Mouse (Mus musculus): ENCODE data around the gene Slc52a3.

Gene Slc52a3

GRCm38 (mm10) chr2:151996229-151997189, at the start of gene Slc52a3:
Slc52a3 (plus strand) TSS chr2:151996511.
- in situ Hi-C loops (cut with MboI, MseI) = loop anchor here (5.0 to 25.0 kb wide), 2 partner anchors 54 to 1684 kb away; partner anchors contain the start of gene Gm10130

GRCm38 (mm10) chr2:151947617-151948016, 48.7 kb upstream of the Slc52a3 start:
- in situ Hi-C loops (cut with MboI, MseI) = no loop called here

GRCm38 (mm10) chr2:151948311-151948710, 48.0 kb upstream of the Slc52a3 start:
- in situ Hi-C loops (cut with MboI, MseI) = no loop called here

GRCm38 (mm10) chr2:151949082-151949774, 47.1 kb upstream of the Slc52a3 start:
- in situ Hi-C loops (cut with MboI, MseI) = no loop called here

GRCm38 (mm10) chr2:151953665-151954064, 42.6 kb upstream of the Slc52a3 start:
- in situ Hi-C loops (cut with MboI, MseI) = no loop called here

DNA sequence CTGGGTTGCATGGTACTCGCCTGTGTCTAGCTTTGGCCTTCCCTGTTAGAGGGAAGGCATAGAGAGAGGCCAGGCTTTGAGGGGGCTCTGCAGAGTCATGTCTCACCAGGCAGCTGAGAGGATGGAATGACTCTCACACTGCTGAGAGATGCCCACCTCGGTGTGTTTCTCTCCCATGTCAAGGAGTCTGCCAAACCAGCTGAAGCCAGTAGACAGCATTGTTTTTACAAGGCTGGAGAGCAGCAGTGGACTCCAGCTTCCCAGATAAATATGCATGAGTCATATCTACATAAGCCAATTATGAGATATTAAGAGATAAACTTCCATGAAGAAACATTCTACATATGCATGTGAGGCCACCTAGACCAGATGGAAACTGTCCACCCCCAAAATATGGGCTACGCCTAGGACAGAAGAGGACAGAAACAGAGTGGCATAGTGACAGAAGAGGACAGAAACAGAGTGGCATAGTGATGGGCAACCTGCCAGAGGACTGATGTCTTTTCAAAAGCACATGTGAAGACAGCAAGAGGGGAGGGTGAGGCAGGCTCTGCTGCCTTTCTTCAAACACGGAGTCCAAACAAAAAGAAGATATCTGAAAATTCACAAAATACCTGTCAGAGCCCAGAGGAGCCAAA, 39.7 kb upstream of the Slc52a3 start:
- in situ Hi-C loops (cut with MboI, MseI) = no loop called here

DNA sequence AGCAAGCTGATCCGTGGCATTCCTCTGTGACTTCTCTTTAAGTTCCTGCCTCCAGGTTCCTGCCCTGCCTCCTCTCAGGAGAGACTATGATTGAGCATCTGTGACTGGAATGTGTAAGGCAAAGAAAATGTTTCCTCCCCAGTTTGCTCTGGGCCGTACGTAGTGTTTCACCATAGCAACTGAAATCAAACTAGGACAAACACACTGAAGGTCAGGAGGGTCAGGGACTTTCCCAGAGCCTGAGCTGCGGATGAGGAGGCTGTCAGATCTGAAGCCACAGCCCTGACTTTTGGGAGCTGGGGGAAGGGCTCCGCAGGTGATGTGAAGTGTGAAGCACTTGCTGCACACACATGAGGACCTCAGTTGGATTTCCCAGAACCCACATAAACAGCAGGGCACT, 37.0 kb upstream of the Slc52a3 start:
- in situ Hi-C loops (cut with MboI, MseI) = no loop called here

DNA sequence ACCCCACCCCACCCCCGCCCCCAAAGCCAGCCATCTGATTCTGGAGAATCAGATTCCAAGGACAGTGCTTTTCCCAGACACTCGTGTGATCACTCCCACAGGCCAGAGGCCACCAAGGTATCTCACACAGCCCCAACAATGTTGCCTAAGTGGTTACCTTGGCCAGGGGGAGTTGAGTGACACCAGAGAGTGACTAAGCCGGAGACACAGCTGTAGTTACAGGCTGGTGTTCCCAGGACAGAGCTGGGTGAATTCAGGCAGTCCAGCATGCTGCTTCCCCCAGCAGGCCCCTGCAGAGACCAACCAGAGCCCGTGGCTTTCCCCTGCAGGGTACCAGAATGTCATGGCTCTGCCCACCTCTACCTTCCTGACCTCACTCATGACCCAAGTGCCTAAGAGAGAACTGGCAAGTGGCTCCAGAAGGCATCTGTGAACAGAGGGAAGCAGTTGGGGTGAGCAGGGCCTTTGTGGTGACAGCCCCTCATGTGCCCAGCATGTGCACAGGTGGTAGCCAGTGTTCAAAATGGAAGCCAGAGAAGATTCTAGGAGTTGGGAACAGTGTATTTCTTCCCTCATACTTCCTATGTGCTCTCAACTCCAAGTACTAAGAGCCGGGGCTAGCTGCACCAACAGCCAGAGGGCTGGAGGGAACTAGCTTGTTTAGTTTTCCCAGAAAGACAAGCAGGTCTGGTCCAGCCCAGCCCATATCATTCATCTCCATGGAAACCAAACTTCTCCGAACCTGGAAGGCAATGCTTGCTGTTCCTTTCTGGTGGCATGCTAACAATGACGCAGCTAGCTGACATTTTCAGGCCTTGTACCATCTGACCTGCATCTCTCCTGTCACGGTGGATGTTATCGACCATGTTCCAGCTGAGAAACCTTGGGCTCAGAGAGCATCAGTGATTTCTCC, 34.8 kb upstream of the Slc52a3 start:
- in situ Hi-C loops (cut with MboI, MseI) = no loop called here

GRCm38 (mm10) chr2:151962474-151962873, 33.8 kb upstream of the Slc52a3 start:
- in situ Hi-C loops (cut with MboI, MseI) = no loop called here

DNA sequence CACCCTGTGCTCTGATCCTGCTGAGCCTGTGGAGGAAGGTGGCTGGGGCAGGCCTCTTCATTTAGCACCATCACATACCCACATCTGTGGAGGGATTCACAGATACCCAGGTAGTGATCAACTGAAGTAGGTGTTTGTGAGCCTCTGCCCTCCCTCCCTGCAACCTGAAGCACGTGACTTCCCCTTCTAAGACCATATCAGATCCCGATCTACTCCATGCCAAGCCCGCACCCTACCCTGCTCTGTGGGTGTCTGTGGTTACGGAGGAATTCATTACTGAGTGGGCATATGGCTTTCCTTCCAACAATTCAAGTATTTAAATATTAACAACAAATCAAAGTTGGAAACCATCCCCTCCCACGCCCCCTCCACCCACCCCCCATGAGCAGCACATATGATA, 33.0 kb upstream of the Slc52a3 start:
- in situ Hi-C loops (cut with MboI, MseI) = no loop called here

DNA sequence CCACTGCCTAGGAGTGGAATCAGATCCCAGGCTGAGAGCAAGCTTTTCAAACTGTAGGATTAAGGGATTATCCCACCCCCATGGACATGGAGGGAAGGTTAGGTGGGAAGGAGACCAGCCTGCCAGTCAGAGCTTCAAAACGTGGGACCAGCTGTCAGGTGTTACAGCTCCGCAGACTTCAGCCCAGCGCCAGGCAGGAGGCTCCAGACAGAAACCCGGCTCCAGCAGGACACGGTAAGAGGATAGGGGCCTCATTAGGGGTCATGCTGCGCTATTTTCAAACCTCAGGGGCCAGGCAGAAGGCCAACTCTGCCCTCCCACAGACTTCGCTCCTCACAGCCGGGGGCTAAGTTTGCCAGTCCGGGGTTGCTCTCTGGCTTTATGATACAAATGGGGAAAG, 32.3 kb upstream of the Slc52a3 start:
- in situ Hi-C loops (cut with MboI, MseI) = no loop called here

GRCm38 (mm10) chr2:151967176-151967750, 29.0 kb upstream of the Slc52a3 start:
- in situ Hi-C loops (cut with MboI, MseI) = no loop called here

DNA sequence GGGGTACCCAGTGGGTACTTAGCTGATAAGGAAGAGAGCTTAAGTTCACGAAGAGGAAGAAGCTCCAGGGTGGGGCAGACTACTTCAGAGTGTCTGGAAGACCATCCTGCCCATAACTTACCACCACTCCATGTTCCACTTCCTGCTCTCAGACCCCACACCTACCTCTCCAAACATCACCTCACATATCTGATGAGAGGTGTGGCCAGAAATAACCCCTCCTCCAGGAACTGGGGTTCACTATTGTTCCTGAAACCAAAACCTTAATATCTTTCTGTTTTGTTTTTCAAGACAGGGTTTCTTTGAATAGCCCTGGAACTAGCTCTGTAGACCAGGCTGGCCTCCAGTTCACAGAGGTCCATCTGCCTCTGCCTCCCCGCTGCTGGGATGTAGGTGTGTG, 28.5 kb upstream of the Slc52a3 start:
- in situ Hi-C loops (cut with MboI, MseI) = no loop called here

- in situ Hi-C loops (cut with MboI, MseI) = no loop called here
These were observed 27.9 kb upstream of the Slc52a3 start for GRCm38 (mm10) chr2:151968451-151968850.

- in situ Hi-C loops (cut with MboI, MseI) = no loop called here
These were observed 27.3 kb upstream of the Slc52a3 start for GRCm38 (mm10) chr2:151968986-151969385.

DNA sequence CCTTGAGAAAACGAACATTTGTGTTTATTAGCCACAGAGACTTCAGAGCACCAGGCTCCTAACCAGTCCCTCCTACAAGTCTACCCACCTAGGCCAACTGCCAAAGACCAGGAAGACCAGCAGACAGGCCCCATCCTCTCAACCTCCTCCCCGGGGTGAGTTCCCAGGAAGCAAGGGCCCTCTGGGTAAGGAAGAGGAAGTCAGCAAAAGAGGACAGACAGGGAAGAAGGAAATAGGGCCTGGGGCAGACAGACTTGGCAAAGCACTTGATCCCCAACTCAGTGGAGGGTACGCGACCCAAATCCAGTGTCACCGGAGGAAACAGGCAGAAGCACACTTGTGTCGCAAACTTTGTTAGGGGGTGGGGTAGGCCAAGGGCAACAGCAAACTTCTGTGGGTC, 26.9 kb upstream of the Slc52a3 start:
- in situ Hi-C loops (cut with MboI, MseI) = no loop called here

DNA sequence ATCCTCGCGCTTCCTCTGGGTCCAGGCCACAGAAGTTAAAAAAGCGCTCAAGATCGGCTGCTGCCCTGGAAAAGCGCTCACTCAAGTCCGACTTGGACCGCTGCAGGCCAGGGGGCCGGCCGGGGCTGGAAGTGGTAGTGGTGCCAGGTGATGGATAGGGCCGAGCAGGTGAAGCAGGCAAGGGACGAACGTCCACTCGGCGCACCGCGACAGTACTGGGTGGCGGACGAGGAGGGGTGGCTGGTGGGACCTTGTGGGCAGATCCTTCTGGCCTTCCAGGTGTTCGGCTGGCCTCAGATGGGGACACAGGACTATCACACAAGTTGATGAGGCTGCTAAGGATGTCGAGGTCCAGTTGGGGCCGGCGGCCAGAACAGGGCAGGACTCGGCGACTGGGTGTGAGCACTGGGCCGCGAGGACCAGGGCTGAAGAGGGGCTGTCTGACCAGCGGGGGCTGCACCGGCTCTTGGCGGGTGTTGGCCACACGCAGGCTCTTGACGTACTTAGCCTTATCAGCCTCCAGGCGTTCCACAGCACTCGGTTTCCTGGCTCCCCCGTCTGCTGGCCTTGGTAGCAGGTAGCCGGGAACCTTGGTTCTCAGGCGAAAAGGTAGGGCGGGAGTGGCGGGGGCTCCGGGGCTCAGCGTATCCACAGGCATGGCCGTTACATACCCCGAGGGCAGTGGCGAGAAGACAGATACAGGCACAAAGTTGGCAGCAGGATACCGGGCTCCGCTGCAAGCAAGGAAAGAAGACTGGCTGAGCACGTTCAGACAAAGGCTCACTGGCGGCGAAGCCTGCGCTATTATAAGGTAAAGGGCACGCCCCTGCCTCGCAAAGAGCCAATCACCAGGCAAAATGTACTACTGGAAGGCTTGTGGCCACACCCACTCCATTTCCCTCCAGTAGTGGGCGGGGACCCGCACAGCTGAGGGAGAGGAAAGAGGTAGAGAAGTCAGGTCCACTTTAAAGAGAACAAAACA, 25.8 kb upstream of the Slc52a3 start:
- in situ Hi-C loops (cut with MboI, MseI) = no loop called here

- in situ Hi-C loops (cut with MboI, MseI) = no loop called here
These were observed 24.6 kb upstream of the Slc52a3 start for GRCm38 (mm10) chr2:151971748-151972147.

- in situ Hi-C loops (cut with MboI, MseI) = no loop called here
These were observed 23.3 kb upstream of the Slc52a3 start for GRCm38 (mm10) chr2:151972880-151973594.
